In genomic region chr6:72466171-72466570, GRCm38 (mm10) we compare ENCODE assay signal across 11 mouse cellular contexts. TPM values are rescaled to one million over a fixed set of nuclear protein-coding genes. Genes with fewer than 3 reads are reported as not detected.
"Had no signal": no experiment of that assay in that cellular context is flagged by ENCODE, and none has a peak within 500 bp of the region (broad histone marks: within the 10 kb centered on the region; RNA-seq: fewer than 3 reads in every experiment).

No protein-coding gene starts in this region.

- H3K27me3 ChIP-seq: liver, embryonic 12.5 days; midbrain, embryonic 12.5 days had no signal

- H3K36me3 ChIP-seq: liver, embryonic 12.5 days; midbrain, embryonic 12.5 days had no signal

- H3K4me1 ChIP-seq: liver, embryonic 12.5 days; midbrain, embryonic 12.5 days had no signal

- H3K9me3 ChIP-seq: liver, embryonic 12.5 days; megakaryocyte, embryonic 14.5 days; midbrain, embryonic 12.5 days had no signal

- H3K4me3 ChIP-seq: left cerebral cortex, adult 2 months; liver, embryonic 12.5 days; megakaryocyte, embryonic 14.5 days; midbrain, embryonic 12.5 days had no signal

- ATAC-seq: liver, embryonic 12.5 days; midbrain, embryonic 16.5 days had no signal

- H3K9ac ChIP-seq: liver, embryonic 12.5 days; lung, embryonic 14.5 days; midbrain, embryonic 12.5 days had no signal

- H3K4me2 ChIP-seq: liver, embryonic 12.5 days; lung, embryonic 14.5 days; midbrain, embryonic 12.5 days had no signal

- DNase-seq: lung, postnatal 14 days; thymus, postnatal 4 days had no signal

- H3K27ac ChIP-seq: left cerebral cortex, adult 2 months; liver, embryonic 12.5 days; macrophage; midbrain, embryonic 12.5 days had no signal

RNA-seq across cellular contexts. Expression of gene Sh2d6, which starts 55.3 kb away (rescaled TPM):
- polyA plus RNA-seq: liver, embryonic 12.5 days; liver, embryonic 16.5 days; lung, embryonic 14.5 days; neural tube, embryonic 11.5 days had no signal
